Mouse (Mus musculus) stomach, postnatal 0 days (tissue): ENCODE data around the gene Slc10a7. TPM values are rescaled to one million over a fixed set of nuclear protein-coding genes. Genes with fewer than 3 reads are reported as not detected.
"Not testable (repeated sequence)": the region's sequence is repeated elsewhere in the genome, so short reads cannot be mapped to it uniquely, and the experiment has no call there.

ENCODE experiments used
- ATAC-seq: fragments of 200-750 bp; cut with Nextera tagmentation; 2 replicates; pipeline ENCODE4 v1.8.0; 2017; ENCODE audit not compliant: low FRiP score, low TSS enrichment
- DNase-seq: peaks from one replicate; pipeline ENCODE4 v3.0.0-alpha.2; 2016; ENCODE audit warnings: low spot score
- H3K27ac ChIP-seq: fragments of 300-500 bp; sonication (generic); replicated peaks from 2 replicates; pipeline ENCODE4 v1.5.1; 2014; ENCODE audit warnings: mild to moderate bottlenecking, control low read depth
- H3K27me3 ChIP-seq: fragments of 300-500 bp; sonication (generic); 2 replicates; pipeline ENCODE4 v1.6.1; 2014; ENCODE audit warnings: low read length; ENCODE audit not compliant: control insufficient read depth, insufficient read depth
- H3K36me3 ChIP-seq: fragments of 300-500 bp; sonication (generic); 2 replicates; pipeline ENCODE4 v1.6.1; 2014; ENCODE audit warnings: low read length, mixed read lengths; ENCODE audit not compliant: control insufficient read depth, insufficient read depth
- H3K4me1 ChIP-seq: fragments of 300-500 bp; sonication (generic); replicated peaks from 2 replicates; pipeline ENCODE4 v1.6.1; 2014; ENCODE audit warnings: antibody characterized with exemption; ENCODE audit not compliant: control insufficient read depth, insufficient read depth
- H3K4me2 ChIP-seq: fragments of 300-500 bp; sonication (generic); replicated peaks from 2 replicates; pipeline ENCODE4 v1.6.1; 2014; ENCODE audit warnings: low read depth, mild to moderate bottlenecking, control low read depth, moderate library complexity
- H3K4me3 ChIP-seq: fragments of 300-500 bp; sonication (generic); 2 replicates; pipeline ENCODE4 v1.5.1; 2014; ENCODE audit warnings: low read depth, low read length, control low read depth
- H3K9ac ChIP-seq: fragments of 300-500 bp; sonication (generic); 2 replicates; pipeline ENCODE4 v1.6.1; 2014; ENCODE audit warnings: mild to moderate bottlenecking, low read length, control low read depth, mixed read lengths
- H3K9me3 ChIP-seq: fragments of 300-500 bp; sonication (generic); 2 replicates; pipeline ENCODE4 v1.6.1; 2016; ENCODE audit warnings: low read length; ENCODE audit not compliant: control insufficient read depth
- CTCF ChIP-seq: IDR thresholded peaks from 2 replicates; pipeline ENCODE4 v1.5.1; 2016; ENCODE audit warnings: antibody characterized with exemption, low read depth, mild to moderate bottlenecking, moderate library complexity
- EP300 ChIP-seq: optimal IDR thresholded peaks from 2 replicates; pipeline ENCODE3; 2016; ENCODE audit warnings: antibody characterized with exemption
- WGBS: fragments of 180-500 bp; shearing (Covaris S2); extraction: QIAGEN DNeasy Blood & Tissue Kit; methylation state at CpG from one replicate; pipeline ENCODE4 v1.1.7; 2014; 5-methylcytosine and 5-hydroxymethylcytosine counted together
- polyA plus RNA-seq: library from polyadenylated mRNA; unstranded; fragments of >200 nt; fragmentation: Nextera tagmentation; extraction: Ambion mirVana; gene quantifications from 2 replicates; pipeline ENCODE4 v1.2.1, GENCODE M21; 2015

Slc10a7 gene
- polyA plus RNA-seq: 11.3 and 11.4 TPM in 2 replicates

DNA sequence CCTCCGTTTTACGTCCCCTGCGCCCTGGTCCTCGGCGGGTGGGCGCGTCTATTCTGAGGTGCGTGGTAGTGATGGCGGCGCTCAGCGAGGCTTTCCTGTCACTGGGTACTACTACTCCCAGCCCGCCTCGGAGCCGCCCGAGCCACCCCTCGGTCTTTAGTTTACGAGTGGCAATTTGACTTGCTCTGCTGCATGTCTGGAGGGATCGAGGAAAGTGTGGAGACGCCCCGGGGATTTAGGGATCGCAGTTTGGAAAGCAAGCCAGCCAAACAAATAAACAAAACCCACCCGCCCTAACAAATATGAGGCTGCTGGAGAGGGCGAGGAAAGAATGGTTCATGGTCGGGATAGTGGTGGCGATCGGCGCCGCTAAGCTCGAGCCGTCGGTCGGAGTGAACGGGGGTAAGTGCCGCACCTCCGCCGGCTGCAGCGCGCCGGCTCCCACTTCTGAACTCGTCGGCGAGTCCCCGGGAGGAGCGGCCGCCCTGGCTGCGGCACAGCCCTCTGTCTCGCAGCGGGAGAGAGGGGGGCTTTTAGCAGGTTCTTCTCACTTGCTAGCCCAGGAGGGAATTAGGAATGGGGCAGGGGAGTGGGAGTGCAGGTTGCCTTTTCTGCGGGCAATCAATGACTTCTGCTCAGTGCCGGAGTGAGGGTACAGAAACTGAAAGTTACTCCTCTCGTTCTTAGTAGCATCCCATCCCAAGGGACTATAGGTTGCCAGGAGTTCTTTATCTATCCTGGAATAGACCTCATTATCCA is at the start of gene Slc10a7:
Gene Slc10a7 (plus strand): TSS at position 74 of the 759 bp plus-strand sequence.
- peak within 1 kb of the TSS; percentile 88 for H3K4me3 ChIP-seq
- H3K4me2 ChIP-seq: peak within 1 kb of the TSS; percentile 100
- no peaks in the 10 kb centered on the region for H3K27me3 ChIP-seq
- H3K9me3 ChIP-seq: no peaks in the 10 kb centered on the region
- no peak for TF ChIP-seq CTCF
- TF ChIP-seq EP300: no peak
- peak within 1 kb of the TSS; percentile 97 for H3K27ac ChIP-seq
- no peaks in the 10 kb centered on the region for H3K4me1 ChIP-seq
- WGBS: under 1% methylated on average over 50 of the region's 51 CpGs
- DNase-seq (peak; percentile 85), ATAC-seq (peak; percentile 92)
- peak within 1 kb of the TSS; percentile 97 for H3K9ac ChIP-seq
- H3K36me3 ChIP-seq: no peaks in the 10 kb centered on the region; the same call in 1 of the 2 replicates

DNA sequence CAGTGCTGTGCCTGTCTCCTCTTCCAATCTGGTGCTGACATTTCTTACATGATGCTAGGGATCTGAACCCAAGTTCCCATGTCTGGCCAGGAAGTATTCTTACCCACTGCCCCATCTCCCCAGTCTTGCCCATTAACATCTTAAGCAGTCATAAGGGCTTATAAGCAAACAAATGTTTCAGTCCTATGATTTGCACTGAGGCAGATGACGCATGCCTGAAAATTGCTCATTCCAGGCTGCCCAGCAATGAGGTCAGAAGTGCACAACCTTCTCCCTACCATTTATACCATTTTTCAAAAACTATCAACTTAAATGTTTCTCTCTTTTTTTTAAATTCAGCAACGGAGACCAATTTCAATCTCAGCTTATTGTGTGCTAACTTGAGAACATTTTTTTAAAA is 45.2 kb upstream of the Slc10a7 start:
- ATAC-seq: no peak
- TF ChIP-seq CTCF: no peak
- TF ChIP-seq EP300: no peak
- Histone ChIP-seq H3K4me2 (no peak overlapping the region), H3K9me3 (no peaks in the 10 kb centered on the region), H3K27me3 (no peaks in the 10 kb centered on the region), H3K36me3 (no peaks in the 10 kb centered on the region), H3K4me1 (no peaks in the 10 kb centered on the region), H3K4me3 (no peak overlapping the region), H3K27ac (no peak overlapping the region), H3K9ac (no peak overlapping the region)
- 58% methylated on average over 2 of the region's 2 CpGs for WGBS
- no peak for DNase-seq

DNA sequence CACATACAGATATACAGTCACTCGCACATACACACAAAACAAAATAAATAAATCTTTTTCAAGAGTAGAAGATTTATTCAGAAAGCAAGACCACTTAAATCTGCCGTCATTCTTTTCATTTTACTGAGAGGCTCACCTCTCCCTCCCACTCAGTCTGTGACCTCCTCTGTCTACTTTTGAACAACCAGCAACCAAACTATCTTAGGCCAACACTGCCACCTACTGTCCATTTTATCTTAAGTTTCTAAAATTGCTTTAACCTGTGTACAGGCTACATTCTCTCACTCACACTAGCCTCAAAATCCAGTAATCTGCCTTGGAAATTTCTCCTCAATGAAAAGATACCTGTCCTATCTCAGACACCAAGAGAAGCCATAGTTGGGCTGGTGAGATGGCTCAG is 41.3 kb upstream of the Slc10a7 start:
- WGBS: 91% methylated on average over 2 of the region's 2 CpGs
- ATAC-seq: no peak
- no peaks in the 10 kb centered on the region for H3K36me3 ChIP-seq
- H3K9ac ChIP-seq: no peak overlapping the region
- TF ChIP-seq EP300: no peak
- peak; percentile 14; the same call in 1 of the 2 replicates for TF ChIP-seq CTCF
- no peak overlapping the region for H3K27ac ChIP-seq
- no peaks in the 10 kb centered on the region for H3K4me1 ChIP-seq
- H3K9me3 ChIP-seq: no peaks in the 10 kb centered on the region
- H3K4me3 ChIP-seq: no peak overlapping the region
- H3K27me3 ChIP-seq: no peaks in the 10 kb centered on the region
- DNase-seq: no peak
- no peak overlapping the region for H3K4me2 ChIP-seq

DNA sequence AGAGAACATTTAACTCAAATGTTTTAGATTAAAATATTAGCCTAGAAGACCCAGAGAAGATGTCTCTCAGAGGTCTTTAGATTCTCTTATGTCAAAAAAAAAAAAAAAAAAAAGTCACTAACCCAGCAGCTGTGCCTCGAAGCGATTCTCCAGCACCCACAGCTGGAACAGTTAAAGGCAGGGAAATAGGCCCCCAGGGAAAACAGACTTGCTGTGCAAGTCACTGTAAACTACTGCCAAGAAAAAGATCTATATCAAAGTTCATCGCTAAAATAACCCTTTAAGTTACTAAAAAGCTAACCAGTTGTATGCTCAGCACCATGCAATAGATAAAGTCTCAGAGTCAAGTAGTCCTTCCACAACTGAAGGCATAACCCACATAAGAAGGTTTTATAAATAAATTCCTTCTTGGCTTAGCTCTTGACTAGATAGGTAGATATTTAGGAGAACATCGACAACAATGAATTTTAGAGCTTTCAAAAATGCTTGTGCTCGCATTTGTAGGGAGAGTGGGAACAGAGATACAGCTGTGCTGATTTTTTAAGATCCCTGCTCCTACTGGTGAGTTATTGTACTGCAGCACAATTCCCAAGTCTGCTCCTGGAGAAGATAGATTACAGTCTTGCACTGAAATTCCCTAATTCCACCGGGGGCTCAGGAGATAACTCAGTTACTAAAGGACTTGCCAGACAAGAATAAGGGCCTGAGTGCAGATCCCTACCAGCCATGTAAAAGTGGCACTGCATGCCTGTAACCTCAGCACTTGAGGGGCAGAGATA is 31.9 kb upstream of the Slc10a7 start:
- no peaks in the 10 kb centered on the region for H3K36me3 ChIP-seq
- 35% methylated on average over 6 of the region's 6 CpGs for WGBS
- no peak overlapping the region for H3K4me2 ChIP-seq
- no peak overlapping the region for H3K4me3 ChIP-seq
- H3K9me3 ChIP-seq: no peaks in the 10 kb centered on the region
- H3K27ac ChIP-seq: no peak overlapping the region
- no peaks in the 10 kb centered on the region for H3K4me1 ChIP-seq
- no peaks in the 10 kb centered on the region for H3K27me3 ChIP-seq
- no peak for ATAC-seq
- TF ChIP-seq CTCF: peak; percentile 62
- no peak for TF ChIP-seq EP300
- no peak overlapping the region for H3K9ac ChIP-seq
- no peak for DNase-seq

DNA sequence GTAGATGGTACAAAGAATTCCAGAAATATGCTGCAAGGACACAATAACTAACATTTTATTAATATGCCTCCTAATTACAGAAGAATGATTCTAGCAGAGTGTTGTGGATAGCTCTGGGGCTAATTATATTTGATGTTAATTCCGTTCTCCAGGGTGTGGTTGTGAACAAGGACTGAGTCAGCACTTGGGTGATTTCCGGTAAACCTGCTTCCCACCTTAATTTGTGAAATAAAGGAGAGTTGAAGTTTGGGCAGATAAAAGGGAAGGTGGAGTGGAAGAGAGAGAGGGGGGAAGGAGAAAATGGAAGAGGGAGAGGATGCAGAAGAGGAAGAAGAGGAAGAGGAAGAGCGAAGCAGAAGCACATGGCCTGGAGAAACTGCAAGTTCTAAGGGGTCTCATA is 19.4 kb upstream of the Slc10a7 start:
- no peak overlapping the region for H3K9ac ChIP-seq
- H3K4me2 ChIP-seq: no peak overlapping the region
- TF ChIP-seq CTCF (no peak), EP300 (no peak)
- no peak for ATAC-seq
- no peaks in the 10 kb centered on the region for H3K27me3 ChIP-seq
- no peaks in the 10 kb centered on the region for H3K9me3 ChIP-seq
- H3K4me3 ChIP-seq: no peak overlapping the region
- WGBS: 74% methylated on average over 3 of the region's 3 CpGs
- no peak for DNase-seq
- no peaks in the 10 kb centered on the region for H3K4me1 ChIP-seq
- no peaks in the 10 kb centered on the region for H3K36me3 ChIP-seq
- no peak overlapping the region for H3K27ac ChIP-seq

DNA sequence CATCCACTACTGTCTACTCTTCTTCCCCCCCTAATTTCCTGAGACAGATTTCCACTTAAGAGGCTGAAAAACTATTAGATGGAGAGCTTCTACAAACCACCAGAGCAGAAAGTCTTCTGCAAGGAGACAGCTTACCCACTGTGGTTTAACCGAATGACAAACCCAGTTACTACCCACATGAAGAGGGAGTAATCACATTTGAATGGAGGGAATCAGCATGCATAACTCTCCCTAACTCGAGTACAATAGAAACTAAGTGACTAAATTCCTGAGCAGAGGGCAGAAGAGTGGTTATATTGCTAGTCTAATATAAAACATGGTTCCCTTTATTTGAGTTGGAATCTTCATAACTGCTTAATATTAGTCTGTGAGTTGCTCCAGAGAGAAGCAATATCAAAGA is 16.1 kb upstream of the Slc10a7 start:
- Histone ChIP-seq H3K27ac (no peak overlapping the region), H3K4me2 (no peak overlapping the region), H3K36me3 (no peaks in the 10 kb centered on the region), H3K27me3 (no peaks in the 10 kb centered on the region), H3K4me3 (no peak overlapping the region), H3K4me1 (no peaks in the 10 kb centered on the region), H3K9ac (no peak overlapping the region), H3K9me3 (no peaks in the 10 kb centered on the region)
- ATAC-seq (no peak), DNase-seq (no peak)
- TF ChIP-seq EP300 (no peak), CTCF (no peak)
- 50% methylated on average over 2 of the region's 2 CpGs for WGBS

DNA sequence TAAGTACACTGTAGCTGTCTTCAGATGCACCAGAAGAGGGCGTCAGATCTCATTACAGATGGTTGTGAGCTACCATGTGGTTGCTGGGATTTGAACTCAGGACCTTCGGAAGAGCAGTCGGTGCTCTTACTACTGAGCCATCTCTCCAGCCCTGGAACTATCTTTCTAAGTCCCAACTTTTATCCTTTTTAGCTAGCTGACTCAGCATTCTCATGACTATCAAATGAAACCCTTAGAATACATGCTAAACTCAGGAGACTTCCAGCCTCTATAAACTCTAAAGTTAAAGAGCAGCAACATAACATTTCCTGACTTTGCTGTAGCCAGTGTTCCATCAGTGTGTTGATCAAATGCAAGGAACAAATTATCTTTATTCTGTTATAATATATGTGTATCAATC is 12.9 kb upstream of the Slc10a7 start:
- H3K27ac ChIP-seq: not testable (repeated sequence)
- WGBS: 90% methylated on average over 3 of the region's 3 CpGs

More for the DNA sequence above, 12.9 kb upstream of the Slc10a7 start:
- not testable (repeated sequence) for H3K27me3 ChIP-seq, H3K4me2 ChIP-seq, DNase-seq, H3K4me1 ChIP-seq, H3K9me3 ChIP-seq, H3K4me3 ChIP-seq, ATAC-seq, H3K9ac ChIP-seq, H3K36me3 ChIP-seq
